Mouse (Mus musculus): ENCODE measurements at regions not wholly inside any gene's neighbourhood (a gene's known extent, or its start where the extent isn't known, plus 50 kb on each side); places are given as distances from the start of the nearest gene placed in this dataset.
A peak's percentile ranks its signal among the peaks of the same experiment; 100 is the strongest.

- no peak for DNase-seq
These were observed 52.4 kb upstream of the Adcy1 start for GRCm38 (mm10) chr11:7010858-7011257.

- DNase-seq = no peak
These were observed 64.0 kb upstream of the Adcy1 start for GRCm38 (mm10) chr11:6999329-6999728.

- DNase-seq = no peak
These were observed 64.5 kb upstream of the Adcy1 start for GRCm38 (mm10) chr11:6998810-6999209.

GRCm38 (mm10) chr11:6997508-6997907 is 65.8 kb upstream of the Adcy1 start:
- DNase-seq = no peak

- no peak for DNase-seq
These were observed 69.6 kb upstream of the Adcy1 start for GRCm38 (mm10) chr11:6993731-6994130.

GRCm38 (mm10) chr11:6991626-6992025 is 71.7 kb upstream of the Adcy1 start:
- DNase-seq = no peak

- DNase-seq = no peak
These were observed 72.6 kb upstream of the Adcy1 start for GRCm38 (mm10) chr11:6990711-6991110.

GRCm38 (mm10) chr11:6988884-6989824 is 74.1 kb upstream of the Adcy1 start:
- DNase-seq = no peak

- DNase-seq = peak; percentile 32 to 59
These were observed 75.3 kb upstream of the Adcy1 start for GRCm38 (mm10) chr11:6987995-6988394.

- no peak for DNase-seq
These were observed 76.2 kb upstream of the Adcy1 start for GRCm38 (mm10) chr11:6987105-6987504.

GRCm38 (mm10) chr11:6982076-6982475 is 81.2 kb upstream of the Adcy1 start:
- DNase-seq = no peak

GRCm38 (mm10) chr11:6979656-6980055 is 83.6 kb upstream of the Adcy1 start:
- DNase-seq = no peak

GRCm38 (mm10) chr11:6969196-6969595 is 94.1 kb upstream of the Adcy1 start:
- peak; percentile 68 to 69 for DNase-seq

GRCm38 (mm10) chr11:6966968-6967367 is 96.3 kb upstream of the Adcy1 start:
- peak; percentile 65 to 82 for DNase-seq

- no peak for DNase-seq
These were observed 98.8 kb upstream of the Adcy1 start for GRCm38 (mm10) chr11:6964524-6964923.

- no peak for DNase-seq
These were observed 99.7 kb upstream of the Adcy1 start for GRCm38 (mm10) chr11:6963600-6963999.

- DNase-seq = peak; percentile 83 to 96
These were observed 100.3 kb upstream of the Adcy1 start for GRCm38 (mm10) chr11:6962786-6963575.

GRCm38 (mm10) chr11:6962322-6962721 is 101.0 kb upstream of the Adcy1 start:
- peak; percentile 35 to 60 for DNase-seq

- peak; percentile 91 to 98 for DNase-seq
These were observed 110.5 kb upstream of the Adcy1 start for GRCm38 (mm10) chr11:6952787-6953186.

GRCm38 (mm10) chr11:6951361-6951760 is 111.9 kb upstream of the Adcy1 start:
- DNase-seq = peak; percentile 81 to 88

- DNase-seq = no peak
These were observed 111.6 kb upstream of the Gm11983 start for GRCm38 (mm10) chr11:6949051-6949450.

- DNase-seq = no peak
These were observed 96.7 kb upstream of the Gm11983 start for GRCm38 (mm10) chr11:6934157-6934556.

- no peak for DNase-seq
These were observed 88.6 kb upstream of the Gm11983 start for GRCm38 (mm10) chr11:6926036-6926435.

- no peak for DNase-seq
These were observed 87.0 kb upstream of the Gm11983 start for GRCm38 (mm10) chr11:6924476-6924875.

All from cerebellum, postnatal 14 days (tissue).